Mouse (Mus musculus) thymus, adult 2 months (tissue): ENCODE measurements around the gene Itga6. TPM values are rescaled to one million over a fixed set of nuclear protein-coding genes. Genes with fewer than 3 reads are reported as not detected.
A peak's percentile ranks its signal among the peaks of the same experiment; 100 is the strongest.
"Not testable (repeated sequence)": the region's sequence is repeated elsewhere in the genome, so short reads cannot be mapped to it uniquely, and the experiment has no call there.

Experiments used
- DNase-seq: peaks from one replicate; pipeline ENCODE4 v3.0.0; 2021
- H3K27ac ChIP-seq: fragments of 200-500 bp; 2 replicates; pipeline ENCODE4 v1.5.1; 2012; ENCODE audit warnings: low read length, control low read depth; ENCODE audit not compliant: control insufficient read depth, insufficient read depth
- H3K27me3 ChIP-seq: fragments of 200-500 bp; 2 replicates; pipeline ENCODE4 v1.6.1; 2012; ENCODE audit warnings: mild to moderate bottlenecking, low read length, moderate library complexity, mixed read lengths; ENCODE audit not compliant: control insufficient read depth, insufficient read depth
- H3K36me3 ChIP-seq: fragments of 200-500 bp; 2 replicates; pipeline ENCODE4 v1.6.1; 2012; ENCODE audit warnings: mild to moderate bottlenecking, low read length, moderate library complexity; ENCODE audit not compliant: control insufficient read depth, insufficient read depth
- H3K4me1 ChIP-seq: fragments of 200-500 bp; replicated peaks from 2 replicates; pipeline ENCODE4 v1.6.1; 2012; ENCODE audit warnings: low read length; ENCODE audit not compliant: control insufficient read depth, insufficient read depth
- H3K4me3 ChIP-seq: fragments of 200-500 bp; 2 replicates; pipeline ENCODE4 v1.5.1; 2012; ENCODE audit warnings: mild to moderate bottlenecking, low read length, control low read depth, moderate library complexity; ENCODE audit not compliant: control insufficient read depth, insufficient read depth
- CTCF ChIP-seq: fragments of 200-500 bp; IDR thresholded peaks from 2 replicates; pipeline ENCODE4 v1.5.1; 2012; ENCODE audit warnings: mild to moderate bottlenecking, control low read depth, low read length, moderate library complexity, borderline replicate concordance; ENCODE audit not compliant: control insufficient read depth, poor library complexity, insufficient read depth; ENCODE audit errors: extremely low read depth
- POLR2A ChIP-seq: fragments of 200-500 bp; IDR thresholded peaks from 2 replicates; pipeline ENCODE4 v1.6.1; 2012; ENCODE audit warnings: mild to moderate bottlenecking, low read length, control low read depth, moderate library complexity; ENCODE audit not compliant: control insufficient read depth, poor library complexity, insufficient read depth; ENCODE audit errors: extremely low read depth
- WGBS: fragments of 180-500 bp; shearing (Covaris S2); methylation state at CpG from one replicate; pipeline ENCODE4 v1.1.7; 2018; 5-methylcytosine and 5-hydroxymethylcytosine counted together
- polyA plus RNA-seq: library from polyadenylated mRNA; depleted of rRNA; stranded (reverse); fragments of >200 nt; gene quantifications from 2 replicates; pipeline ENCODE4 v1.2.3, GENCODE M21; 2012

Gene Itga6
- polyA plus RNA-seq, 1 experiment = 38.2 TPM

GRCm38 (mm10) chr2:71843316-71843715 lies 97.9 kb downstream of the Itga6 start:
- Histone ChIP-seq H3K4me3 (no peak overlapping the region), H3K4me1 (peaks cover 12% of the 10 kb centered on the region), H3K27ac (no peak overlapping the region), H3K36me3 (peaks cover 46% of the 10 kb centered on the region), H3K27me3 (no peaks in the 10 kb centered on the region)
- TF ChIP-seq POLR2A (no peak), CTCF (no peak)
- DNase-seq = peak; percentile 34
- WGBS = 23% methylated on average over 9 of the region's 9 CpGs

DNA sequence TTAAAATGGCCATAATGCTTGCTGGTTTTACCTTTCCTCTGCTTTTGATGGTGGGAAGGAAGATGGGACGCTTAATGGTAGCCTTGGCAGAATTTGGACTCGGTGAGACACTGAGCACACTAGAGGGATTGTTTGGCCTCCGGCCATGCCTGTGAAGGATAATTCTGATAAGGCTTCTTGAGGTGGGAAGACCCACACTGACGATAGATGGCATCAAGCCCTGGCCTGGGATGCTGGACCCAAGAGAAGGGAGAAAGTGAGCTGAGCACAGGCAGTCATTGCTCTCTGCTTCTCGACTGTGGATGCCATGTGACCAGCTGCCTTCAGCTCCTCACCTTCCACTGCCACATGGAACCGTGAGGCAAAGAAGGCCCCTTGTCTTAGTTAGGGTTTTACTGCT lies 99.5 kb downstream of the Itga6 start:
- H3K4me1 ChIP-seq = peaks cover 12% of the 10 kb centered on the region
- H3K27me3 ChIP-seq = no peaks in the 10 kb centered on the region
- no peak overlapping the region for H3K4me3 ChIP-seq
- no peak for TF ChIP-seq CTCF
- TF ChIP-seq POLR2A = no peak
- H3K27ac ChIP-seq = no peak overlapping the region
- H3K36me3 ChIP-seq = peaks cover 47% of the 10 kb centered on the region
- WGBS = 90% methylated on average over 6 of the region's 6 CpGs
- DNase-seq = no peak

- WGBS = 10% methylated on average over 6 of the region's 8 CpGs
- not testable (repeated sequence) for H3K27me3 ChIP-seq, H3K4me3 ChIP-seq, H3K4me1 ChIP-seq, H3K27ac ChIP-seq
- DNase-seq = peak; percentile 60
- H3K36me3 ChIP-seq = peaks cover 31% of the 10 kb centered on the region
These were observed 106.7 kb downstream of the Itga6 start for GRCm38 (mm10) chr2:71852161-71852560.

GRCm38 (mm10) chr2:71855076-71855475 lies 109.7 kb downstream of the Itga6 start:
- no peak overlapping the region for H3K4me3 ChIP-seq
- no peak overlapping the region for H3K27ac ChIP-seq
- H3K27me3 ChIP-seq = no peaks in the 10 kb centered on the region
- WGBS = 96% methylated on average over 5 of the region's 5 CpGs
- no peak for TF ChIP-seq POLR2A
- TF ChIP-seq CTCF = no peak
- H3K36me3 ChIP-seq = peaks cover 16% of the 10 kb centered on the region
- DNase-seq = no peak
- peaks cover 8% of the 10 kb centered on the region for H3K4me1 ChIP-seq

DNA sequence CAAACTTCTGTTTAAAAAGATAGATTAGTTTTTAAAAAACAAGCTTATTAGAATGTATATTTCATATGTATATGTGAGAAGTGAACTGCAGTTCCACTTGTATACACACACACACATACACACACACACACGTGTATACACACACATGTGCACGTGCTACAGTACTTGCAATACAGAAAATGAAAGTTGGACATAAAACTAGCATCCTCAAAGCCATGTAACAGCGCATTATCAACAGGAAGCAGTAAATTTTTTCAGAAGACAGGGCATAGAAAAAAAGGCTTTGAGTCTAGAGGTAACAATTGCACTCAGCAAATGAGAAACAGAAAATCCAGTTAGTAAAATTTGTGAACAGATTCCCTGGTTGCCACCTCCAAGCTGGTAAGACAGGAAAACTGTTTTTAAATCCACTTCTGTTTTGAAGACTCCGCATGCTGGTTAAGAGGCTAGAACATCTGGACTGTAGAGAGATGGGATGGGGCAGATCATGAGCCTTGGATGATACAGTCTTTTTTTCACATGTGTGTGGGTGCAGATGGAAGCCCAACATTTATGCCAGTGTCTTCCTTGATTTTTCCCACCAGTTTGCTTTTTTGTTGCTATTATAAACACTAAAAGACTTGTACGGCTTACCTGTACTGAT lies 118.2 kb downstream of the Itga6 start:
- H3K27me3 ChIP-seq = no peaks in the 10 kb centered on the region
- H3K4me3 ChIP-seq = no peak overlapping the region
- DNase-seq = no peak
- H3K36me3 ChIP-seq = no peaks in the 10 kb centered on the region
- WGBS = 42% methylated on average over 5 of the region's 5 CpGs
- no peak overlapping the region; the same call in 1 of the 2 replicates for H3K27ac ChIP-seq
- TF ChIP-seq POLR2A = no peak
- TF ChIP-seq CTCF = no peak
- peaks cover 33% of the 10 kb centered on the region for H3K4me1 ChIP-seq

DNA sequence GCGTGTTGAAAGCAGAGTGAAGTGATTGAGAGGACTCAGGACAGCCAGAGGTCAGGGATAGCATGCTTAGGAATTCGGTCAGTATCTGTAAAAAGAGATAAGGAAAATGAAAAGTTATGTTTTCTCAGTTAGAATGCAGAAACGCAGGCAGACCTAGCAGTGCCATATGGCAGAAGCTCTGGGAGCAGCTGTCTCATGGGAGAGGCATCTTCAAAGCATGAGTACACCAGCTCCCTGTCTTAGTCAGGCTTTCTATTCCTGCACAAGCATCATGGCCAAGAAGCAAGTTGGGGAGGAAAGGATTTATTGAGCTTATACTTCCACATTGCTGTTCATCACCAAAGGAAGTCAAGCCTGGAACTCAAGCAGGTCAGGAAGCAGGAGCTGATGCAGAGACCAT lies 119.6 kb downstream of the Itga6 start:
- Histone ChIP-seq H3K4me1 (peaks cover 34% of the 10 kb centered on the region), H3K27me3 (no peaks in the 10 kb centered on the region), H3K36me3 (no peaks in the 10 kb centered on the region), H3K27ac (peak overlapping the region; percentile 38; the same call in 1 of the 2 replicates), H3K4me3 (no peak overlapping the region)
- no peak for TF ChIP-seq CTCF
- no peak for TF ChIP-seq POLR2A
- 84% methylated on average over 3 of the region's 3 CpGs for WGBS
- no peak for DNase-seq

- Histone ChIP-seq H3K4me1 (peaks cover 34% of the 10 kb centered on the region), H3K27me3 (no peaks in the 10 kb centered on the region), H3K36me3 (no peaks in the 10 kb centered on the region), H3K4me3 (no peak overlapping the region), H3K27ac (peak overlapping the region; percentile 99)
- DNase-seq = no peak
- TF ChIP-seq CTCF (no peak), POLR2A (no peak)
- 48% methylated on average over 3 of the region's 3 CpGs for WGBS
These were observed 120.5 kb downstream of the Itga6 start for GRCm38 (mm10) chr2:71865935-71866334.

- WGBS = 2% methylated on average over 1 of the region's 1 CpGs
- no peaks in the 10 kb centered on the region for H3K36me3 ChIP-seq
- no peak overlapping the region for H3K4me3 ChIP-seq
- H3K4me1 ChIP-seq = peaks cover 37% of the 10 kb centered on the region
- H3K27me3 ChIP-seq = no peaks in the 10 kb centered on the region
- H3K27ac ChIP-seq = peak overlapping the region; percentile 99
- TF ChIP-seq CTCF = no peak
- TF ChIP-seq POLR2A = no peak
- peak; percentile 69 for DNase-seq
These were observed 121.1 kb downstream of the Itga6 start for GRCm38 (mm10) chr2:71866565-71866964.
